Mouse (Mus musculus): ENCODE results near the gene Flot1.

Gene Flot1

DNA sequence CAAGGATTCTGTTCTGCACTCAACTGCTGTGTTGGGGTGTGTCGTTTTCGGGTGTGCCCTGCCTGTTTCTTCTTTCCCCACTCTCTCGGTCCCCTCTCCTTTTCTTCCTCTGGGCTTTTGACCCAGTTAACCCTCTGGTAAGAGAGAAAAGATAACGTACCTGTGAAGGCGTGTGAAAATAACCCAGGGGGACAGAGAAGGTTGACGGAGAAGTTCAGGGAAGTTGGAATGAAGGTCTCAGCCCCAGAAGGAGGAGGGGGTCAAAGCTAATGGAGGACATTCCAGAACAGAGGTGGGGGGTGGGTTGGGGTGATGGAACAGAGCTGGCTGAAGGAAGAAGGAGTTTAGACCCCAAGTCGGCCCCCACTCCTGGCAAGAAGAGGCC lies 45.9 kb downstream of the Flot1 start:
- DNase-seq = no peak

DNA sequence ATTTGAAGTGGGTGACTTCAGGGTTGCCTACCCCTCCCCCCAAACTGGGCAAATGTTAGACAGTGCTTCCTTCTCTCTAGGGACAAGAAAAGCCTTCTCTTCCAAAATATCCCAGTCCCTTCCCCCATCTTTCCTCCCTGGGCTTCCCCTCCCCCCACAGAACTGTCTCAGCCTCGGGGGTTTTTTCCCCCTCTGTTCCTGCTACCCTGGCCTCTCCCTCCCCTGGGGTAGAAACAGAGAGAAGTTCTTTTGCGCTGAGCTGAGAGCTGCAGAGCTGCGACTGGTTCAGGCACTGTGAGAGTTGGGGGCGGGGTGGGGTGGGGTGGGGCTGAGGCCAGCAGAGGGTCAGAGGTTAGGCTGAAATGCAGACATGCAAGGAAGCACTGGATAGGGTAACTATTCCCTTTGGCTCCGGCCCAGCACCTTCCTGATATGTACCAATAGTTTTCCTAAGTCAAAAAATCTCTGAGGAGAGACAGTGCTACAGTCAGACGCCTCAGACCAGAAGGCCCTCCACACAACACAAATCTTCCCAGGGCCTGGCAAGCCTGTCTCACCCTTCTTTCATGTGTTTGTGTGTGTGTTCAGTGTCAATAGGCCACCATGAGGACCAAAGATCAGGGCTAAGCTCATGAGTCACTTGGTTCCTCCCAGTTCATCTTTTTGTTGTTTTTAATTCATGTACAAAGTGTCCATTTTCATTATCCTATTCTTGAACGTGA lies 46.5 kb downstream of the Flot1 start:
- peak in 1 of 2 experiments; percentile 40 for DNase-seq

DNA sequence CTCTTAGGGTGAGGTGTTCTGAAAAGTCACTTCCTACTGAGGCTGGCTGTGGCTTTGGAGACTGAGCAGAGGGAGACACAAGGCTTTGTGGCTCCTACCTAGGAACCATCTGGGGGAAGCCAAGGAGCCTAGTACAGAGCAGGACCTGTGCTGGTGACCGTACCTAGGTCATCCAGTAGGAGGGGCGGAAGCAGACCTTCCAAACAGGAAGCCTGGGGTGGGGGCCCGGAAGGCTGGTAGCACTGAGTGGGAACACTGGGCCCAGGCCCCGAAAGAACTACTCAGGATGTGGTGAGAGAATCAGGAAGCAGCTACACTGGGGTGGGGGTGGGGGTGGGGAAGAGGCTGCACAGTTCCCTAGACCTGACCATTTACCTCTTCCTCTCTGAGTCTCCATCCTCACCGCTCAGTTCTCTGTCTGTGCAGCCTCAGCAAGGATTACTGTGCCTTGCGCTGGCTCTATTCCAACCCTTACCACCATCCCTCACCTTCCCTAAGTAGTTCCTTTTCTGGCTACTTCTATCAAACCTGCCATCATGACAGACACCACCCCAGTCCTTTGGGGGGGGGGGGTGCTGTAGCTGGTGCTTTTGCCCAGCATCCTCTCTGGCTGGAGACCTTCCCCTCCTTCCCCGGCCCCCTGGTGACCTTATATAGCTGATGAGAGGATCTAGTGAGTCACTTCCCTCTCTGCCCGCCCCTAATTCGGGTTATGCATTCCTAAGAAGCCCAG lies 47.3 kb downstream of the Flot1 start:
- DNase-seq = peak in 1 of 2 experiments; percentile 40

DNA sequence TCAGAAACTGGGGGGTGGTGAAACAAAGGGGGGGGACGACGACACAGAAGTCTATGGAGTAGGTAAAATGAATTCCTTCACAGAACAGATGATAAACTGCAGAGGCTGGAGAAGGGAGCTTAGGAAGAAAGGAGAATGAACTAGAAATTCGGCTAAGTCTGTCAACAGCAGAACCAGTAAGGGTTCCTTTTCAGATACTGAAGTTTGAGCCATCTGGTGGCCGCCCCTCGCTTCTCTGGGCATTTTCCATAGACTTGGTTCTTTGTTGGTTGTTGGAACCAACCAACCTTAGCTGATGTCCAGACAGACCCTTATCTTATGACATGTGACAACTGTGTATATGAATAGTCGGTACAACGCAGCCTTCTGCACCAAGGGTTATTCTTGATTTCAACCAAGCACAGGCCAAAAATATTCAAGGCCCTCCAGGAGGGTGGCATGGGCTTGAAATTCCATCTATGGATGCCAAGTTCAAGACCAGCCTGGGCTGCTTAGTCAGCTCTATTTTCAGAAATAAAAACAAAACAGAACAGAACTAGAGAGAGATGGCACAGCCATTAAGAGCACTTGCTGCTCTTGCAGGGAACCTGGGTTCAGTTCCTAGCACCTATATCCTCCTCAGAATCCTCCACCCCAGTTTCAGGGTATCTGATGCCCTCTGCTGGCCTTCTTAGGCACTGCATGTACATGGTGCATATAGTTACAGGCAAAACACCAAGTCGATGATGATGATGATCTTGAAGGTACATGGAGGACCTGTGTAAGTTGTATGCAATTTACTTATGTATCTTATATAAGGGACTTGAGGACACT lies 48.1 kb downstream of the Flot1 start:
- peak in 1 of 2 experiments; percentile 77 for DNase-seq

DNA sequence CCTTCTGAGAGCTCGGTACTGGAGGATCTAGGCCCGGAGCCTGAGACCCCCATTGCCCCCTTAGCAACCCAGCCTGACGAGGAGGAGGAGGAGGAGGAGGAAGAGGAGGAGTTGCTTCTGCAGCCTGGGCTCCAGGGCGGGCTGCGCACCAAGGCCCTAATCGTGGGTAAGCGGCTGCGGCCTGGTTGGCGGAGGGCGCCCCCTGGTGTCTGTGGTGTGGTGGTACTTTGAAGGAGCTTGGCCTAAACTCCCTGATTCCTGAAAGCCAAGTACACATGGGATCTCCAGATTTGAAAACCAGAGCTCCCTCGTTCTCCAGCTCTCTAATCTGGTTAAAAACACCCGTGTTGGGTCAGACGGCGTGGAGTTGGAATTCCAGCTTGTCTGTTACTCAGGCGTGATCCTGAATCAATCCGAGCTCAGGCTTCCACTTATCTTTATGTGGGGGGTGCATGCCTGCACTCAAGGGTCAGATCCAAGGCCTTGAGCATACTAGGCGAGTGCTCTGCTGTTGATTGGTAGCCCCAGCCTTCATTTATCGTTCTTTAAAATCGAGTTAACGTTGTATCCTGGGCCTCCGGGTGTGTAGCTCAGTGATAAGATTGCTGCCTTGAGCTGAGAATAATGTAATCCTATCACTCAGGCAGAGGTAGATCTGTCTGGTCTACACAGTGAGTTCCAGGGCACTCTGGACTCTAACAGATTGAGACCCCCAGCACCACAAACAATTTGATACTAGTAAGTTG lies 50.9 kb downstream of the Flot1 start:
- DNase-seq = peak; percentile 94 to 96

DNA sequence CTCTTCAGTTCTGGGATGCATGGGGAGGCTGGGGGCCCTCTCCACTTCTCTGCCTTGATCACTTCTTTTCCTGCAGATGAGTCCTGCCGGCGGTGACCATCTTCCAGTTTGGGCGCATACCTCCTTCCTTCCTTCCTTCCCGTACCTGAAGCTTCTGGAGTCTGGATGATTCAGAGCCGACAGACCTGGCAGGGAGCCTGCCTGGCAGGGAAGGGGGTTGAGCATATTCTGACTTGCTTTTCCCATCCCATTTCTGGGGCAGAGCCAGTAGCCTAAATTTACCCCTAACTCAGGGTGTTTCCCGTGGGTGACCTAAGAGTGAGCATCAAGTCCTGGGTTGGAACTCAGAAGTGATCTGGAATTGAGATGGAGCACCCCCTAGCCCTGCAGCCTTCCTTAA lies 51.7 kb downstream of the Flot1 start:
- peak; percentile 32 to 44 for DNase-seq

DNA sequence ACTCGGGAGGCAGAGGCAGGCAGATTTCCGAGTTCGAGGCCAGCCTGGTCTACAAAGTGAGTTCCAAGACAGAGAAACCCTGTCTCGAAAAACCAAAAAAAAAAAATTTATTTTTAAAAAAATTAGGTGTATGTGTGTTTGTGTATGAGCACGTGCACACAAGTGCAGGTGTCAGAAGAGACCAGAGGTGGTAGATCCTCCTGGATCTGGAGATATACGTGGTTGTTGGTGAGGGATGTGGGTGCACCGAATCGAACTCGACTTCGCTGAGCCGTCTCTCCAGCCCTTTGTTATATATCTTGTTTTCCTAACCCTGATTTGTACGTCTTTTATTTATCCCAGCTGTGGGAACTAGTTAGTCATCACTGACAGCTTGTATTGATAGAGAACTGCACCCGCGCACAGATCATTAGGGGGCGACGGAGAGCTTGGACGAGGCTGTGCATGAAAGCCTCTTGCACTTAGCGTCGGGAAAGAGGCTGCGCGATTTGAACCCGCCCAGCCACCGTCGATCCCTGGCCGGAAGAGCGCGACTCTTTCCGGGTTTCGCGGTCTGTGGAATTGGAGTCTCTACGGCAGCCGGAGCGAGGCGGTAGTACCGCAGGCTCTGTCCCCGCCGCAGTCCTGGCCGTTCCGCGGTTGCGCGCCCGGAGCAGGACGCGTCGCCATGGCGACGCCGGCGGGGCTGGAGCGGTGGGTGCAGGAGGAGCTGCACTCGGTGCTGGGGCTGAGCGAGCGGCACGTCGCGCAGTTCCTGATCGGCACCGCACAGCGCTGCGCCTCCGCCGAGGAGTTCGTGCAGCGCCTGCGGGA lies 56.4 kb downstream of the Flot1 start, which contains the start of gene Dhx16:
Dhx16 (plus strand) TSS at position 575 of the 813 bp plus-strand sequence.
- DNase-seq = peak; percentile 97 to 99
